Mouse (Mus musculus) thymus, adult 2 months (tissue): ENCODE measurements around the gene Epgn.

Source experiments
- CTCF ChIP-seq: fragments of 200-500 bp; IDR thresholded peaks from 2 replicates; pipeline ENCODE4 v1.5.1; 2012; ENCODE audit warnings: mild to moderate bottlenecking, control low read depth, low read length, moderate library complexity, borderline replicate concordance; ENCODE audit not compliant: control insufficient read depth, poor library complexity, insufficient read depth; ENCODE audit errors: extremely low read depth
- POLR2A ChIP-seq: fragments of 200-500 bp; IDR thresholded peaks from 2 replicates; pipeline ENCODE4 v1.6.1; 2012; ENCODE audit warnings: mild to moderate bottlenecking, low read length, control low read depth, moderate library complexity; ENCODE audit not compliant: control insufficient read depth, poor library complexity, insufficient read depth; ENCODE audit errors: extremely low read depth

DNA sequence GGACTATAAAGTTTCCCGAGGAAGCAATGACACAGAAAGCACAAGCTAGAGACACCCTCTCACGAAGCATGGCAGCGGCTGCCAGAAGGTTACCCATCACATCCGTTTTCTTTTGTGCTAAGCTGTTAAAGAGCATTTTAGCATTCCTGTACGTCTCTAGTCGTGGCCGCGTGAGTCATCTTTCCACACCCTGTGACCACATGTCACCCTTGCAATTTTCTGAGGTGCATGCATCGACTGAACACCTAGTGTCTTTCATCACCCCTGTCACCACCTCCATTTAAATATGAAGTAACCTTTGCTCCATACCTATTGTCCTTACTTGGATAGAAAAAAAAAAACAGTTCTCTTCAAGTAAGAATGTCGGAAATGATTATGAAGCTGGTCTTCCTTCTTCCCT is 12.0 kb upstream of the Epgn start:
- TF ChIP-seq POLR2A (no peak), CTCF (no peak)
